Mouse (Mus musculus) layer of hippocampus, adult 11-12 months (tissue): ENCODE data around the gene Tex12.

Experiments
- DNase-seq: peaks from one replicate; pipeline ENCODE4 v3.0.0; 2022; ENCODE audit warnings: low spot score

Gene Tex12

GRCm38 (mm10) chr9:50561145-50561917 lies at the start of gene Tex12:
Gene Tex12, minus strand, starts transcription at chr9:50561325.
- DNase-seq: no peak

- no peak for DNase-seq
Measured at GRCm38 (mm10) chr9:50604338-50604737, 43.2 kb upstream of the Tex12 start.

- DNase-seq: no peak
Measured at GRCm38 (mm10) chr9:50603998-50604324, 42.8 kb upstream of the Tex12 start.

DNA sequence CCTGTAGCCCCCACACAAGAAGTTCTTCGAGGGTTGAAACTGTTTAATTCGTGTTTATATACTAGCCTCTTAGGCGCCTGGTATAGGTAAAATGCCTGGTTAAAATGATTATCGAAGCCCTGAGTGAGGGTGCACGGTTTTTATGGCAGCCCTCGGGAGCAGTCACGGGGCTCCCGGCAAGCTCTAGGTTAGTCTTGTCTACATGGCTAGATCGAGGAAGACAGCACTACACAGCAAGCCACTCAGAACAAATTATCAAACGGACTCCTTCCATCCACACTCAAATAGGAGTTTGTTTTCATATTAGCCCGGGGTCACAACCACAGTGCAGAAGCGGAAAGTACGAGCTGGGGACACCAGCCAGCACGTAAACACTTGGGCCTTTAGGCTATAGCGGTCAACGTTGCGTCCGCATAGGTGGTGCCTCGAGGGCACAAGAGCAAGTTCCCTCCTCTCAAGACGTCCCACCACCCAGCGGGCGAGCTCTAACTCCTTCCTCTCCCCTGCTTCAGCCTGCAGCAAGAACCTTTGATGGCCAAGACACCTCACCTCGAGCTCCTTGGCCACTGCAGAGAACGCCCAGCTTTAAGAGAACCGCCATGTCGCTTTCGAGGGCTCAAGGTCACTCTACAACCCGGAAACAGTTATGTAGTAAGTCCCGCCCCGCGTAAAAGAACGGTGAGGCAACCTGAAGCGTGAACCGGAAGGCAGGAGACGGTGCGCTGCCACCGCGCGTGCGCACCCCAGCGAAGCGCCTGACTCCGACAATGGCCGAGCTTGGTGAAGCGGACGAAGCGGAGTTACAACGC lies 42.3 kb upstream of the Tex12 start, which contains the start of the genes Sdhd and Timm8b:
Gene Sdhd (minus strand): TSS at position 624 of the 809 bp plus-strand sequence.
Gene Timm8b (plus strand): TSS at position 722 of the 809 bp plus-strand sequence.
- peak; percentile 96 for DNase-seq

DNA sequence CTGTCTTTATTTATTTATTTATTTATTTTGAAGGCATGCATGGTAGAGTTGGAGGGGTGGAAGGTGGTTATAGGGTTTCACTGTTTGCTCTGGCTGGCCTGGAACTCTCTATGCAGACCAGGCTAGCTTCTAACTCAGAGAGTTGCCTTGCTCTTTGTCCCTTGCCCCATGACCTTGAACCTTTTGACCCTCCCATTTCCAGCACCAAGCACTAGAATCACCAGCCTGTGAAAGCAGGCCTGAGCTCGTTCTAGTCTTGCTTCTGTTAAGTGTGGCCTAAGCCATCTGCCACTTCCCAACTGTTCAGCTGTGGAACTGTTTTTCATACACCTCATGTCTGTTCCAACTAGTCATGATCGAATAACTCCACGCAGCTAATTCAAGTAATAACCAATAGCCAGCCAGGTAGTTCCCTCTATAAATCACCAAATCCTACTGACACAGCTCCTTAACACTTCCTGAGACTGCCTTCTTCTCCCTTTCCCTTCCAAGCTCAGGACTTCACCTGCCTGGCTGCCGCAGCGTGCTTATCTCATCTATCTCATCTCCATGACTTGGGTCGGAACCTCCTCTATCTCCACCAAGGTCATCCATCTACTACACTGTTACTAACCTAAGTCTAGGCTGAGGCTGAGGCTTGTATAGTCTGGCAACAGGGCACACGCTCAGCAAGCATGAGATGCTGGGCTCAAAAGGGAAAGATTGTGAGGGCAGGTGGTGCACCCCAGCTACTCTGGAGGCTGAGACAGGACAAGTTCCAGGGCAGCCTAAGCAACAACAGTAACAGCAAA lies 41.1 kb upstream of the Tex12 start:
- no peak for DNase-seq

GRCm38 (mm10) chr9:50601536-50601935 lies 40.4 kb upstream of the Tex12 start:
- DNase-seq: no peak

DNA sequence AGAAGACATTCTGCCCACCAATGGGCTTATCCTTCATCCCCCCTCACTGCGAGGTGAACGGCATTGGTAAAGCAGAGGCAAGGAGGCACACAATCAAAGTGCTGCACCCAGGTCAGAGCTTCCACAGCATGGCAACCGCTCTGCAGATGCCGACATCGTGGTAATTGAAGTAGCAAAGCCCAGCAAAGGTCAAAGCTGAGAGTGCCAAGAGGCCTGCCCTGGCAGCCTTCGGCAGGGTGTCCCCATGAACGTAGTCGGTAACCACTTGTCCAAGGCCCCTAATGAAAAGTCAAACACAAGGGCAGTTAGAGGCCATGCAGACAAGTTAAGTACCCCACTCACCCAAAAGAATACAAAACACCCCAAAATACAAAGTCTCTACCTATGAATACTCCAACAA lies 35.8 kb upstream of the Tex12 start:
- no peak for DNase-seq

DNA sequence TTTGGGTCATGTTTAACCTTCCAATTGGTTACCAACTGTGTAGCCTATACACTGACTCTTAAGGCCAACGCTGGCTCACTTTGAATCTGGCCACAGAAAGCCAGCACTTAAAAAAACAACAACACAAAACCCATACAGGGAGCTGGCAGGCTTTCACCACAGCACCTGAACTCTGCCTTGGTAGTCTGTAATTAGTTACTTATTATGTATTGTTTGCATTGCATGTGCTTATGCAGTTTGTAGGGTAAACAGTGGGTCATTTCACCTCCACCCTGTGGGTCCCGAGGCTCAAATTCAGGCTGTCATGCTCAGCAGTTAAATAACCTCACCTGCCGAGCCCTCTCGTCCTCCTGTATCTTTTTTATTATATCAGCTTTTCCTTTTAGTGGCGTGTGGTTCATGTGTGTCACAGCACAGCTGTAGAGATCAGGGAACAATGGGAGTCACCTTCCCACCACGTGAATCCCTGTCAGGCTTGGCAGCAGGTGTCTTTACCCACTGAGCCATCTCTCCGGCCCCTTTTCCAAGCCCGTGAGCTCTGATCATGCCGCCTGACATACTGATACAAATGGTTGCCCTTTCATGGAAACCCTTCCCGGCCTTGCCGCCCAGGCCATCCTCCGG lies 33.8 kb upstream of the Tex12 start:
- no peak for DNase-seq

DNA sequence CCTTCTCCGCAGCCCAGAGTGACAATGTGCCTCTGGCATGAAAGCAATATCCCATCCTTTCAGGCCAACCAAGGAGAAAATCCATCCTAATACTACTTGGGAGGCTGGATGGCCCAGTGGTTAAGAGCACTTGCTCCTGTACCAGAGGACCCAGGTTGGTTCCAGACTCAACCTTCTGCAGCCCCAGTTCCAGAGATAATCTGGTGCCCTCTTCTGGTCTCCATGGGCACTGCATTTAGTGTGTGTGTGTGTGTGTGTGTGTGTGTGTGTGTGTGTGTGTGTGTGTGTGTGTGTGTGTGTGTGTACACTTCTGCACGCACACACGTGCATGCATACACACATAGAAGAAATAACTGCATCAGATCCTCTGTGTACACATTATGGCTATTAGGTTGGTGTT lies 32.4 kb upstream of the Tex12 start:
- no peak for DNase-seq

DNA sequence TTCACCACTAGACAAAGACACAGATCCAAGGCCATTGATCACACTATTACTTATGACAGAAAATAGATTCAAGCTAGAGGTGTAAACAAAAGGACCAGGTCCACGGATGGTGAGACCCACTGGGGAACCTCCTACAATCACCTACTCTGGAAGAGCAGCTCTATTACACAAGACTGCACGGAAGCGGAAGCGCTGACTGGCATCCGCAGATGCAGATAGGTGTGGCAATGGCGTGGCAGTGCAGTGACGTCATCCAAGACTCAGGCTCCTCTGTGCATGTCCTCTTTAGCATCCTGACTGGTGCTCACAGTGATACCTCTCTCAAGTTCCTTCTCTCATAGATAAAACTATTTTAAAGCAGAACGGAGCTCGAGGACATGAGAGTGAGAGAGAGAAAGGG lies 31.8 kb upstream of the Tex12 start:
- no peak for DNase-seq

DNA sequence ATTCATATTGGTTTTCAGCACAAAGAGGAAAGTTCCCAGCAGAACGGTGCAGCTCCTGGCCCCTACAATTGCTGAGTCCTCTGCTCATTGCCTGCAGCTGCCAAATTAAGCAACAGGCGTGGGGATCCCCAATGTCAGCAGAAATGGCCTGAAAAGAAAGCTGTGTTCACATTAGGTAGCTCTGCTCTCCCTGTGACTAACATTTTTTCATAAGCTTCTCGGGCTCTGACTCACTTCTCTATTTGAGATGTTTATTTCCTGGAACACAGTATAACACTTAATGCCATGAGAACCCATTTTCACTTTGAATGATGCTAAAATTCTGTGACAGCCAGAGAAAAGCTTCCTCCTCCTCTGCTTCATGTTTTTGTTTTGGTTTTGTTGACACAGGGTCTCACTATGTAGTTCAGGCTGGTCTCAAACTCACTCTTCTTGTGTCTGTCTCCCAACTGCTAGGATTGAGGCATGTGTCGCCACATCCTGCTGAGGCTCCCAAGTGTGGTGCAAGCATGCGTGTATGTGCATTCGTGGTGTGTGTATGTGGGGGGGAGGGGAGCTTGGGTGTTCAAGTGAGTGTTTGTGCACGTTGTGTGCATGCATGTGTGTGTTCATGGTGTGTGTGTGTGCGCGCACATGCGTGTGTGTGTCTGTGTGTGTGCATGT lies 29.9 kb upstream of the Tex12 start:
- no peak for DNase-seq

DNA sequence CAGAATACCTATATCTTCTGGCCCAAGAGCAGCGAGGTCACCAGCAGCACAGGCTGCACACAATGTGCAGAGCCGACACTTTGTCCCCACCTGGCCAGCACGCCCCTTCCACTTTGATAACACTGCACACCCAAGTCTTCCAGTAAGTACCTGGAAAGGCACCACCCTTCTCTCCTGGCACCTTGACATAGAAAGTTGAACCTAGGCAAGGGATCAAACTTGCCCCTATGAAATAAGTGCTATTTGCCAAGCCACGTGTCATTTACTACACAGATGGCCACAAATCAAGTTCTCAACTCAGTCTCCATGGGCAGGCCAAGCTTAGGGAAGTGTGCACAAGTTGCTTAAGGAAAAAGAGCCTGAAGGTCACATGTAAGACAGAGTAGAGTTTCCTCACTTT lies 25.8 kb upstream of the Tex12 start:
- no peak for DNase-seq

DNA sequence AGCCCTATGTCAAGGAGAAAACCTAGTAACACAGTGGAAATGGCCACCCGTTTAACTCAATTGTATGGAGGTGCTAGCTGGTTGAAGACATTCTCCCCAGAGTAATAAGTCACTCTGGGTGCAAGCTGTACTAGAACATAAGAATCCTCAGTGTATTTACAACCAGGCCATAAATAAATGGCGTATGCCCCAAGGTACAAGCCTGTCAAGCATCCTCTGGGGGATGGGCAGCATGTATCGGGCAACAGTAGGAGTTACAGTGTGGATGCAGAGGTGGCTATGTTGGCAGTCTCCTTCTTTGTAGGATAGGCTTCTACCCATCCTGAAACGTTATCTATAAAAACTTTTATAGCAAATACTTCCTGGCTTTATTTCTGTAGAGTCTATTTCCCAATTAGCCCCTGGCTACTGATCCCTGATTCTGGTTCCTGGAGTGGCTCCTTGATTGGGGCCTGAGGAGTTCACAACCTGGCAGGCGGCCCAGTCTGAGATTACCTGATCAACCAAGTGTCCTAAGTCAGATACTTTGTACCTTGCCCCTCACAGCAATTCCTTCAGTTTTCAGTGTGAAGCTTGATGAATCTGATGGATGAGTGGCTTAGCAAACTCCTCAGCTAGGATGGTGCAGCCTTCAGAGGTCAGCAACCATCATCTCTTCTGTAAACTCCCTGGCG lies 24.2 kb upstream of the Tex12 start:
- DNase-seq: no peak

GRCm38 (mm10) chr9:50580370-50580769 lies 19.2 kb upstream of the Tex12 start:
- no peak for DNase-seq

DNA sequence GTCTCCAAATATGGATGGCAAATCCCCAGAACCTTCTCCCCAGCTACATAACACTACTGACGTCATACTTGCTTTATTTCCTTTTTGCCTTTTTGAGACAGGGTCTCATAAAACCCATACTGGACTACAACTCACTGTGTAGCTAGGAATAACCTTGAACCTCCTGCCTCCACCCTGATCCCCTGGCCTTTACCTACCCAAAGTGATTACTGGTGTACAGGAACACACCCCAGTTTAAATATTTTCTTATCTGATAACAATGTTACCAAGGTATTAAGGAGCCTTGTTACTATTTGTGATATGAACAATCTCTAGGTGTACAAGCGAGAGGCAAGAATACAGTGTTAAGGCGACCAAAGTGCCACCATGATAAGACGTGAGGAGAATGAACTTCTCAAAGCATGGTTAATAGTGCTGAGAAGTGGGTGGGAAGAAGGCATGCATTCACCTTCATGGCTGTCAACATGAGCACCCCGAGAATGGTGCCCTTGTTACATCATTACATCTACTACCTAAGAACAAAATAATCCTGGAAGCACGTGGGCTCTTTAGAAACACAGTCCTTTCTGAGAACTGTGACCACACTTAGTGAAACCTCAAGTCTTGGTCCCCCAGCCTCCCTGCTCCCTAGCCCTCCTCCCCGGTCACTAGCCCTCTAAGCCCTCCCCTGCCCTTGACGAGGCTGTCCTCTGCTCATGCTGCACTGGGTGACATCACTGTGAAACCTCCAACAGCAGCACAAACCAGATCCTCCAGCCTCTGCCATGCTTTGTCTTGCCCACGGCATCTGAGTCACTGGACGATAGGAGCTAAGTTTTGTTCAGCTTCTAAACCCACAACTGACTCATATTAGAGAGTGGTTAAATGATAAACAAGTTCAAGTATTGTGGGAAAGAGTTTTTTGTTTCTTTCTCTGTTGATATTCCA lies 8.7 kb upstream of the Tex12 start:
- DNase-seq: no peak

- DNase-seq: no peak
Measured at GRCm38 (mm10) chr9:50567881-50568280, 6.8 kb upstream of the Tex12 start.

DNA sequence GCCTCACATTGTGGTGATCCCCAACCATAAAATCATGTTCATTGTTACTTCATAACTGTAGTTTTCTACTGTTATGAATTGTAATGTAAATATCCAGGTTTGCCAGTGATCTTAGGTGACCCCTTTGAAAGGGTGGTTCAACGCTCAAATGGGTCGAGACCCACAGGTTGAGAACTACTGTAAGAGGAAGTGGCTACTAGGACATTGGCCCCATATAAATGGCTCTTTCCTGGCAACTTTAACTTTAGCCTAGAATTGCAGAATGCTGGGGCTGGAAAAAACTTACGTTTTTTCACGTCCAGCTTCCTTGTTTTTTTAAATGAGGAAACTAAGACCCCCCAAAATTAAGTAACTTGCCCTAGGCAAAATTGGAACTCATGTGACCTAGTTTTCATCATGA lies 6.2 kb upstream of the Tex12 start:
- no peak for DNase-seq

DNA sequence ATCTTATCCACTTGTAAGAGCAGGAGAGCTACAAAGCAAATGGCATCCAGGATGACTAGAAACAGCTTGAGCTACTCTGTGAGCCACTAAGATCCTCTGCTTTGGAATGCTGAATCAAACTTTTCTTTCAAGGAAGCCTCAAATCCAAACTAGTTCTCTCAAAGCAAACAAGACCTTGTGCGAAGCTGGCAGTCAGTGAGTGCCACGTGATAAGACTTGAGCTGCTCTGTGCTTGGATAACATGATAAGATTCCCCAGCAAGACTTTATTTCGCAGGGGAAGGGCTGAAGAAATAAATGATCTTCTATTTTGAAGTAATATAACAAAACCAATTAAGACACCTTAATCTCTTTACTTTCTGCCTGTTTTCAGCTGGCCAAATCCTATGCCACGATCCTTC lies 4.8 kb upstream of the Tex12 start:
- DNase-seq: no peak

GRCm38 (mm10) chr9:50565173-50565572 lies 4.0 kb upstream of the Tex12 start:
- no peak for DNase-seq

DNA sequence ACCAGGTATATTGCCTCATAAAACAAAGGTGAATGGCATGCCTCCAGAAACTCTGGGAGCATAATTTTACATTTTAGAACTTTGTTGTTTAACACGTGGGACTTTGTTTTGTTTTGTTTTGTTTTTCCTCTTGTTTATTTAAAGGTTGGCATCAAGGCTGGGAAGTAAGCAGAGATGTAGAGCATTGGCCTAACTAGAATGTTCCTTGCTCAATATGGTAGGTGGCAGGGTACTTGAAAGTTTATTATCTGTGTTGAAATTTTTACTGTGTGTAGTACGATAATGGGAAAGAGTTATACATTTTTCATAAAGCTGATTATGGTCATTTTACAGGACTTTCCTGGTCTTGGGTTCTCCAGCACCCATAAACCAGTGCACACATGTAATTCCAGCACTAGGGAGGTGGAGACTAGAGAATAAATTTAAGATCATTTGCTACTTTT lies 814 bp upstream of the Tex12 start:
- DNase-seq: no peak
